Mouse (Mus musculus) gastrocnemius, postnatal 10 days (tissue): Measurements from ENCODE around the gene Olfr826. TPM values are rescaled to one million over a fixed set of nuclear protein-coding genes. Genes with fewer than 3 reads are reported as not detected.
"Not testable (repeated sequence)": the region's sequence is repeated elsewhere in the genome, so short reads cannot be mapped to it uniquely, and the experiment has no call there.

Experiments used
- DNase-seq: peaks from one replicate; pipeline ENCODE4 v3.0.0; 2021; ENCODE audit warnings: mixed read lengths
- long read RNA-seq, 2 experiments: library from polyadenylated mRNA; stranded (forward); transcript quantifications; one replicate each; pipeline ENCODE4 v2.0.0; 2021
- total RNA-seq, 2 experiments: library from RNA; stranded (reverse); gene quantifications; 2 replicates each; pipeline ENCODE4 v1.2.3; 2021

The Olfr826 gene
- total RNA-seq, result not detected
- long read RNA-seq, experiment 1, result 0 reads
- long read RNA-seq, experiment 2, result 0 reads

- no peak for DNase-seq
Measured at GRCm38 (mm10) chr10:130184086-130184485, at the start of gene Olfr826. Gene Olfr826, minus strand, starts transcription at chr10:130184186.

DNA sequence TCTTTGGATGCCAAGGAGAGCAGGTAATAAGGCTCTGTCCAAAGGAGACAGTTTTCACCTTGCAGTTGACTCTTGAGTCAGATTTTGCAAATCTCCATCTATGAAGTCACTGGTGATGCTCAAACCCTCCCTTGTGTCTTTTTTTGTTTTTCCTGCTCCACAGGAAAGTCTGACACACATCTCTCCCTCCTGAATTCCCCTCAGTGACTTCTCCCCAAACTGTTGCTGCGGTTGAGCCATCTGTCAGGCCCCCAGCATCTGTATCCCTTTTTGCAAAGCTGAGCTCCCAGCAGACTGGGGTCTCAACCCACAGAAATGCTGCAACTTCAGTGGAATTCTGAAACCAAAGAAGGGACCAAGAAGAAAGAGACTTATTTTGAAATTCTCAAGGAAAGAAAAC is 48.1 kb upstream of the Olfr826 start:
- no peak for DNase-seq

DNA sequence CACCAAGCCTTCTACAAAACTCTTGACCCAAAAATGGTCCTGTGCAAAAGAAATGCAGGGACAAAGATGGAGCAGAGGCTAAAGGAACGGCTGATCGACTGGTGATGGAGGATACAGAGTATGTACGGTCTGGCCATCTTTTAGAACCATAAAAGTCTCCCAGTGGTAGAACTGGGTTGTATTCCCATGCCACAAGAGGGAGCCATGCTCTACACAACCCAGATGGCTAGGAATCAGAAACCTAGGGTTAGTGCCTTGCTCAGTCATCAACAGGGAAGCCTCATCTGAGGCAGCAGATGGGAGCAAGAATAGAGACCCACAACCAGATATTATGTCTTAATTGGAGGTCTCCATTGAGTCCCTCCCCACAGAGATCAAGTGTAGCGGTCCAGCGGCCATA is 45.6 kb upstream of the Olfr826 start:
- no peak for DNase-seq

- DNase-seq, result peak; percentile 35
Measured at GRCm38 (mm10) chr10:130228246-130228645, 44.3 kb upstream of the Olfr826 start.

DNA sequence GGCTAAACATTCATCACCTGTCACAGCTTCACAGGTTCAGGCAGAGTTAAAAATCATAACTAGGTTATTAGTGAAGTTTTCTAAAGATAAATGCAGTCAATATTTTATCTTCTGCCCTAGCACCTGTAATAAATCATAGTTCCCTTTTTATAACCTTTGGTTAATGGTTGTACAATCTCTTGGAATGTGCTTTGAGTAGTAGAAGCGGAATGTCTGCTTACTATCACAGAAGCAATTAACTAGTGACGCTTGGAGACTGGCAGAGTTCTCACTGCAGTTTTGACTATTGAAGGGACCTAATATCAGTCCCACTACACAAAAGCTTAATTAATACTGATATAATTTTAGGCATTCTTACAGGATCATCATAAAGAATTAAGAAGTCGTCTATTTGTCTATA is 41.0 kb upstream of the Olfr826 start:
- no peak for DNase-seq

GRCm38 (mm10) chr10:130214303-130214702 is 30.3 kb upstream of the Olfr826 start, which contains the start of gene Olfr827:
Gene Olfr827, minus strand, starts transcription at chr10:130214403.
- DNase-seq, result no peak

GRCm38 (mm10) chr10:130166666-130167065 is 17.3 kb downstream of the Olfr826 start, which contains the start of gene Olfr825:
Gene Olfr825, minus strand, starts transcription at chr10:130166766.
- DNase-seq, result no peak

GRCm38 (mm10) chr10:130165196-130165595 is 18.8 kb downstream of the Olfr826 start:
- DNase-seq, result no peak

DNA sequence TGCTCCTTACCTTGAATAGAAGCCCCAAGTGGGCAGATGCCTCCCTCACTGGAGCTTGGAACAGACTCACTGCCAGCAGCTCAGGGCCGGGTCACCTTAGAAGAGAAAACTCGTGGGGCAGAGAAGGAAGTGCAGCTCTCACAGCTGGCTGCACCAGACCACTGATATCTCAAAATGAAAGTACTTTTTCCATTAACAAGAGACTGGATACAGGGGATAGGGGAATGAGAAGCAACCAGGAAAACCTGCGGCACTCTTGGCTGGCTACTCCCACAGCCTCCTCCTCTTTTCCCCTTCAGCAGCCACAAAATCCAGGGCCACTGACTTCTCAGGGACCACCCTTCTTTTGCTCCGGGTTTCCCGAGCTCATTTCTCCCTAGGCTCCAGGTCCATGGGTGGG is 39.9 kb downstream of the Olfr826 start:
- DNase-seq, result no peak

DNA sequence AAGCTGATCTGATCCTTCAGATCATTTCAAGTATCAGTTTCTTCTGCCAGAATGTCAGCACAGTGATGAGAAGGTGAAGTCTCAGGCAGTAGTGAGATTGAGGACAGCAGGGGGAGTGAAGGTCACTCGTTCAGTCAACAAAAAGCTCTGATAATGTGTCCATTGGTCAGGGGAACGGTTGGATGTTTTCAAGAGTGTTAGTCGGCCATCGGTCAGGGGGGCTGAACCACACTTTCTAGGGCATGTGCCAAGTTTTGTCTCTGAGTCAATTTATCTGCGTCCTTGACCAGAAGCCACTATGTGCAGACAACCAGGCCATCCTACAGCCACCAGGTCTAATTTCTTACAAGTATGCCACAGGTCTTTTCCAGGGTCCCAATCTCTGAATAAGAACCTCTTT is 41.5 kb downstream of the Olfr826 start:
- not testable (repeated sequence) for DNase-seq

DNA sequence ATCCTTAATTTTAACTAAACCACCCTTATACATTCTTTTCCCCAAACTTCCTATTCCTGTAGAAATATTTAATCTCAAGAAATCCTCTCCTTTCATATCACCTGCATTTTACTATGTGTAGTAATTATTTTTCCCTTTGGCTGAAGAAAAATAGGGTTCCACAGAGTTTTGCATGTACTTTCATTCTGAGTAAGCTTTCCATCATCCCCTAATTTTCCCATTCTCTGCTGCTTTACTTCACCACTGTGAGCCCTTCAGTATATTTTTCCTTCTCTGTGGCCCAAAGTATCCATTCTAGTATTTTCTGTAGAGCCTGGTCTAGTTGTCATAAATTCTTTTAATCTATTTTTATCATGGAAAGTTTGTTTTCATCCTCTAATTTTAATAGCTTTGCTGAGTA is 49.2 kb downstream of the Olfr826 start:
- DNase-seq, result no peak

- DNase-seq, result not testable (repeated sequence)
Measured at GRCm38 (mm10) chr10:130129900-130130299, 54.1 kb downstream of the Olfr826 start, which contains the start of gene Olfr824. Gene Olfr824, minus strand, starts transcription at chr10:130130000.

Other genes starting within 250 kb of the Olfr826 start
- gene Olfr818, start 235.1 kb downstream of the Olfr826 start, total RNA-seq, result not detected
- gene Olfr819, start 216.9 kb downstream of the Olfr826 start, total RNA-seq, result not detected
- not detected for gene Olfr247, start 208.0 kb downstream of the Olfr826 start, total RNA-seq
- not detected for gene Gm10310, start 199.1 kb downstream of the Olfr826 start, total RNA-seq
- gene Olfr820, start 171.6 kb downstream of the Olfr826 start, total RNA-seq, result not detected
- not detected for gene Olfr821, start 153.8 kb downstream of the Olfr826 start, total RNA-seq
- gene Olfr822, start 113.0 kb downstream of the Olfr826 start, total RNA-seq, result not detected
- gene Olfr823, start 68.8 kb downstream of the Olfr826 start, total RNA-seq, result not detected
- gene Olfr824, start 54.2 kb downstream of the Olfr826 start, total RNA-seq, result not detected
- gene Olfr825, start 17.4 kb downstream of the Olfr826 start, total RNA-seq, result not detected
- gene Olfr827, start 30.2 kb upstream of the Olfr826 start, total RNA-seq, result not detected
- not detected for gene Neurod4, start 96.1 kb upstream of the Olfr826 start, total RNA-seq
- gene Tespa1, start 138.7 kb upstream of the Olfr826 start, total RNA-seq, result 1 to 10 TPM in 1 of 2 experiments, under 1 TPM in 1; 0.56 to 1.3 TPM
- not detected for gene Vmn2r84, start 210.1 kb upstream of the Olfr826 start, total RNA-seq
- gene Vmn2r85, start 245.5 kb upstream of the Olfr826 start, total RNA-seq, result not detected